Mouse (Mus musculus): ENCODE results near the gene Btg3. TPM values are rescaled to one million over a fixed set of nuclear protein-coding genes. Genes with fewer than 3 reads are reported as not detected.

Gene Btg3
- total RNA-seq, 2 experiments from 2014 or later = 7.6 to 9.9 TPM

GRCm38 (mm10) chr16:78301183-78301830 is 75.7 kb downstream of the Btg3 start, which contains the start of gene Cxadr:
Gene Cxadr, plus strand, starts transcription at chr16:78301489.
- DNase-seq = peak; percentile 23

- DNase-seq = no peak
Observed at GRCm38 (mm10) chr16:78296114-78296513, 80.9 kb downstream of the Btg3 start.

GRCm38 (mm10) chr16:78295601-78296000 is 81.4 kb downstream of the Btg3 start:
- no peak for DNase-seq

- DNase-seq = no peak
Observed at GRCm38 (mm10) chr16:78294606-78295275, 82.3 kb downstream of the Btg3 start.

GRCm38 (mm10) chr16:78294051-78294450 is 82.9 kb downstream of the Btg3 start:
- DNase-seq = no peak

- no peak for DNase-seq
Observed at GRCm38 (mm10) chr16:78283231-78283630, 93.8 kb downstream of the Btg3 start.

Other genes with a start within 250 kb of the Btg3 start
- gene Cxadr, start 75.7 kb downstream of the Btg3 start, total RNA-seq (2021) = 1 to 10 TPM; 1.3 to 1.5 TPM
- gene D16Ertd472e, start 199.5 kb upstream of the Btg3 start, total RNA-seq (2021) = 1 to 10 TPM; 5.7 to 7.3 TPM